Mouse (Mus musculus) right cerebral cortex, postnatal 4 days (tissue): ENCODE results near the gene Kif26b.

Source experiments
- DNase-seq: peaks from one replicate; pipeline ENCODE4 v3.0.0-alpha.2; 2022

Kif26b gene

DNA sequence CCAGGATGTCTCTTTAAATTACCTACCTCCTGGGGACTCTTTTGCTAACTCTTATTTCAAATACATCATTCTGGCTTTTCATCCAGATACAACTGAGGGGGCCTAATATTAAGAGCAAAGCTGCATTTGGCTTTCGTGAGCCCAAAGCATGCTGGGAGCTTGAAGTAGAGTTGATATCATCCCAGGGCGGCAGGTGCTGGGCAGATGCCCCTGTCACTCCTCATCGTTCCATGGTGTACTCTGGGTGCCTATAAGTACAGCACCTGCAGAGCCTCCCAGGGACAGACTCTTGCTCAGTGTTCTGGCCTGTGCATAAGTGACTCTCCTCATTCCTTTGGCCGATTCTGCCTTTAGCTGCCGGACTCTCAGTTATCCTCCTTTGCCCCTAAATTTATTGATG is 13.5 kb downstream of the Kif26b start:
- no peak for DNase-seq

GRCm38 (mm10) chr1:178542990-178543944 is 14.3 kb downstream of the Kif26b start:
- no peak for DNase-seq

DNA sequence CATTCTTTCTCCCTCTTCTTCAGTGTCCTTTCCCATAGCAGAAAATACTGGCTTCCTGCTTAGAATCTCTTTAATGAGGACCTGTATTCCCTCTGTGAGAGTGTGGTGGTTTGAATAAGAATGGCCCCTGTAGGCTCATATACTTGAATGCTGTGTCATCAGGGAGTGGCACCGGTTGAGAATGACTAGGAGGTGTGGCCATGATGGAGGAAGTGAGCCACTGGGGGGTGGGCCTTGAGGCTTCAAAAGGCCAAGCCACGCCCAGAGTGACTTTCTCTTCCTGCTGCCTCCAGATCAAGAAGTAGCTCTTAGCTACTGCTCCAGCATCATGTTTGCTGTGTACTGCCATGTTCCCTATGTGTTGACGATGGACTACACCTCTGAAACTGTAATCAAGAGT is 15.7 kb downstream of the Kif26b start:
- DNase-seq: no peak

DNA sequence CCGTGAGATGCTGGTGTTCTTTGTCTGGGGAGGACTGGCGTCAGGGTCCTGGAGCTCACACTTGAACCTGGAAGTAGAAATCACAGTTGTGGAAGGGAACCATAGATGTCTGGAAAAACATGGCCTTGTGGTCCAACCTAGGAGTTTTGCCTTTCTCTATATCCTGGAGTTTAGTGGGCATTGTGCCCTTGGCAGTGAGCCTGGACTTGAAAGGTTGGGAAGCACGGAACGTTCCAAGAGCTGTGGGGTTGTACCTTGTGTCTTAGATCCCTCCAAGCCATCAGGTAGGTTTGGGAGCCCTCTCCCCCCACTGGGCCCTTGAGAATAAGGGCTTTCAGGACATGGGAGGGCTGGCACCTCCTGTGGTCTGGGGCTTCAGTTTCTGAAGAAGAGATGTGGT is 20.7 kb downstream of the Kif26b start:
- no peak for DNase-seq

DNA sequence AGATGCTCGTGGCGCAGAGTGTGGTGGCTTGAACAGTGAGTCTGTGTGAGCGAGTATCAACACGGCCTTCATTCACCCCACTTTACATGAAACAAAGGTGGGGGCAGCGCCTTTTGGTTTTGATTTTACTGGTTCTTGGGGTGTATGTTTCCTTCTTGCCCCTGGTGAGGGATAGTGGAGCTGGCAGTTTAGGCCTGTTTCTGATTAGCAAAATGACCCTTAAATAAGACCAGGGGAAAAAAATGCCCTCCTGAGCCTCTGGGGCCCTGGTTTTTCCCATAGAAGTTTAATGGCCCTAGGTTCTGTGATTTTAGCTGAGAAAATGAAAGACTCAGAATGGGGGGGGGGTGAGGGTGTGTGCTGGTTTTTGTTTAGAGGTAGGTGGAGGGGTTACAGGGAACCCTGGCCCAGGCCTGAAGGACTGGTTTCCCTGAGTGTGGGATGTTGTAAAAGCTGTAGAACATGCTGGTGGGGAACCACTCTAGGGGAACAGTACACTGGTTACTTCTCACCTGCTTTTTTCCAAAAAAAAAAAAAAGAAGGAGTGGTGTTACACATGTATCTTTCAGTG is 21.6 kb downstream of the Kif26b start:
- DNase-seq: no peak

- DNase-seq: no peak
Measured at GRCm38 (mm10) chr1:178552278-178552897, 23.5 kb downstream of the Kif26b start.

GRCm38 (mm10) chr1:178552898-178553284 is 24.0 kb downstream of the Kif26b start:
- DNase-seq: no peak

GRCm38 (mm10) chr1:178556226-178556625 is 27.3 kb downstream of the Kif26b start:
- no peak for DNase-seq

DNA sequence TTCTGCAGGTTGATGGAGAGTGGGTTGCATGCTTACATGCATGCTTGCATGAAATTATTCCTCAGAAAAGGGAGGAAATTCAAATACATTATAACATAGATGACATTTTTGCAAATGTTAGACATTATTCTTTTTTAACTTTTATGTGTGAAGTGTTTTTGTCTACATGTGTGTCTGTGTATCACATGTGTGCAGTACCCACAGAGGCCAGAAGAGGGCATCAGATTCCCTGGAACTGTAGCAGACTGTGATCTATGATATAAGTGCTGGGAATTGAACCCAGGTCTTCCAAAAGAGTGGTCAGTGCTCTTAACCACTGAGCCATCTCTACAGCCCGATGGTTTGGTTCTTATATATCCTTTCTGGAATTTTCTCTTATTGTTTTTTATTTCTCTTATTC is 31.1 kb downstream of the Kif26b start:
- no peak for DNase-seq

- DNase-seq: no peak
Measured at GRCm38 (mm10) chr1:178563834-178564233, 34.9 kb downstream of the Kif26b start.

DNA sequence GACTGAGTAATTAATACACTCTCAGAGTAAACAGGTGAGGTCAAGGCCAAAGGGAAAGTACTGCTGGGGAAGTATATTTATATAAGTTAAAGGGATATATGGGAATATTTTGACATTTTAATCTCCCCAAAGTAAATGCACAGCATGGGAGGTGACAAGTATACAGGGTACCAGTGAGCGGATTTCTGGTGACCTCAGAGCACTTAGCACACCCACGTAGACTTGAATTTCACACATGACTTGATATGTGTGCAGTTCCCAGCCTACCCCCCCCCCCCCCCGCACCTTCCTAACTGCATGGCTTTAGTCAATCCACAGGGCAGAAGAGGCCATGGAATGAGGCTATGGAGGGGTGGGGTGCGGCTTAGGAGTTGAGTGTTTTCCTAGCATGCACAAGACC is 35.9 kb downstream of the Kif26b start:
- DNase-seq: no peak

DNA sequence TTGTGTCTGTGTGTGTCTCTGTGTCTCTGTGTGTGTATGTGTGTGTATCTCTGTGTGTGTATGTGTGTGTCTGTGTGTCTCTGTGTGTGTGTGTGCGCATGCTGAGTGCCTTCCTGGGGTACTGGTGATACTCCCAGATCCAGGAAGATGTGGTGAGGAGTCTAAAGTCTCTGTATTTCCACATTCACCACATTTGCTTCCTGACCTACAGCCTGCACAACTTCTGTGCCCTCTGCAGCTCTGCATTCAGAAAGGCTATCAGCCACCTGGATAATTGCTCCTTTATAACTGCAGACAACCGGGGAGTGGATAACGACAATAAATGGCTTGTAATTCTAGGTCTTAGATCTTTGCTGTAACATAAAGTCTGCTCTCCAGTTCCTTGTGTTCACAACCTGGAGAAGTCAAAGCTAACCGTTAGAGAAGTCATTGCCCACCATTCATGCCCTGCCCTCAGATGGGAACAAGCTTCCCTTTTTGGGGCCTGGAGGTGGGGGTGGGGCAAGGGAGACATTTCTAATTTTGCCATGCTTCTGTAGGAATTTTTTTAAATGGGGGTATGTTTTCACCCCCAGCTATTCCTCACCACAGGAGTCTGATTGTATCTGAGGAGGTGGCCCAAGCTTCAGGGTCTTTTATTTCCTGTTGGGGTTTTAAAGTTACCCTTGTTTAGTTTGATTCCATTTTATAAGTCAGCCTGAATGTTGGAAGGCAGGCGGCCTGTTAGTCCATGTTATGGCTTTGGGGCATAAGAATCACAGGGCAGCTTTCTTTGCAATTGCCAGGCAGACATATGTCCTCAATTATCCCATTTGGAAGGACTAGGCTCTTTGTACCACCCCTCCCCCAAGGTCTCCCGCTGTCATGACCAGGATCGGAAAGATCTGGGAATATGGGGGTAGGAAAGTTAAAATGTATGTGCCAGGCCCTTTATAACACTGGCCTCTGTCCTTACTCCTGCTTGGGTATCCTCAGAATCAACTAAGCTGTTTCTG is 39.9 kb downstream of the Kif26b start:
- DNase-seq: no peak

GRCm38 (mm10) chr1:178571009-178571408 is 42.1 kb downstream of the Kif26b start:
- no peak for DNase-seq

GRCm38 (mm10) chr1:178571885-178572444 is 43.0 kb downstream of the Kif26b start:
- no peak for DNase-seq

DNA sequence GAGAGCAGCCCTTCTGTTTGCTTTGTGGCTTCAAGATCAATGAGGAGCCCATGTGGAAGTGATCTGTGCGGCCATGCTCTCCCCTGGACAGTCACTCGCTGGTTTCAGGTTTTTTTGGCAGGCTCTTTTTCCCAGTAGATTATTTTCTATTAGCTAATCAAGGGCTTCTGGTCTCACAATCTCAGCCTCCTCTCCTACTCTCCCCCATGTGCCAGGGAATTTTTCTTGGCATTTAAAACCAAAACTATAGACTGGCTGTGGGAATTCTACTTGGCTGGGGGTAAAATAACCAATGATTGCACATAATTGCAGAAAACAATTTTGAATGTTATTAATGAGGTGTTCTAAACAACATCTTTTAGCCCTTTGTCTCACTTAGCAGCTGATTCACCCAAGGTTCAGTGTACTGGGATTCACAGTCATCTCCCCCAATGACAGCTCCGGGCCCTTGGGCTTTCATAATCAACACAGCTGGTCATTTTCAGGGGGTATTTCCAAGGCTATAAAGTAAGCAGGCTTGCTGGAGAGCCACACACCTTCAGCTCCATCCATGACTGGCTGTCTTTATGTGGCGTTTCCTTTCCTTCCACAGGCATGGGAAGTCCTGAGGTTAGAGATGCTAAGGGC is 44.6 kb downstream of the Kif26b start:
- no peak for DNase-seq

GRCm38 (mm10) chr1:178575706-178576105 is 46.8 kb downstream of the Kif26b start:
- no peak for DNase-seq

DNA sequence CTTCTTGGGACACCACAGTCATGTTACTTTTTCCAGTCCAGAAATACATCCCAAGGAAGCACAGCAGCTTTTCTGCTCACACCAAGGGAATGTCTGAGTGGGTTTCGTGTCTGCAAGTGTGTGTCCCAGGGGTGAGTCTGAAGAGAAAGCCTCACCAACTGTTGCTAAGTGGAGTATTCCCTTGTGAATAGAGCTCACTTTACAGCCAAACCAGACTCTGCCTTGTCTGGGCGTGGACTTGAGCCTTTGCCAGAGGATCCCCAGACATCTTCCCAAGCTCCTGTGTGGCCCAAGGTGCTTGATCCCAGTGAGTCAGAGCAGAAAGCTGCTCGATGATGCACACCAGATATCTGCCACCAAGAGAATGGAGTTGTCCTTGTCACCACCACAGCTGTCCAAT is 48.0 kb downstream of the Kif26b start:
- DNase-seq: no peak

DNA sequence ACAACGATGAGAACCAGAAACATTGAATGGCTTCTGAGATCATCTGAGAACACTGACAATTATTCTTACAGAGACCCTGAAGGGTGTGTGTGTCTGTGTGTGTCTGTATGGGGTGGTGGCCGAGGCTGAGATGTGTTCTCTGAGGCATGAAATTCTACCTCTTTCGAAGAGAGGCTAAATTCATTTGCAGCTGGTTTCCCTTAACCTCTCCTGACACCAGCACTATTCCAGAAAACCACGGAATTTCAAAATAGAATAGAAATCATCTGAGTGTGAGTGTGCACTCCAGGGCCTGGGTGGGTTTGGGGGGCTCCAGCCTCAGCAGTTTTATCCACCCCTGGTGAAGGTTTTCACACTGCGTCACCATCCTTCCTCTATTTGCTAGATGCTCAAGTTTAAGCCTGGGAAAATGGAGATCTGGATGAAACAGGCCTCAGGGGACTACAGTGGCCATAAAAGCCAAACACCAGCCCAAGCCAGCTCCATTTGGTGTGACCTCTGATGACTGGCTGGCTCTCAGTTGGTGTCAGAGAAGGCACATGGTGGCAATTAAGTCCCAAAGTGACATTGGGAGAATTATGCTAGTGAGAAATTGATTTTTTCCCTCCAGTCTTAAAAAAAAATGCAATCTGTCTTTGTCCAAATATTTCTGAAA is 56.6 kb downstream of the Kif26b start:
- DNase-seq: no peak

DNA sequence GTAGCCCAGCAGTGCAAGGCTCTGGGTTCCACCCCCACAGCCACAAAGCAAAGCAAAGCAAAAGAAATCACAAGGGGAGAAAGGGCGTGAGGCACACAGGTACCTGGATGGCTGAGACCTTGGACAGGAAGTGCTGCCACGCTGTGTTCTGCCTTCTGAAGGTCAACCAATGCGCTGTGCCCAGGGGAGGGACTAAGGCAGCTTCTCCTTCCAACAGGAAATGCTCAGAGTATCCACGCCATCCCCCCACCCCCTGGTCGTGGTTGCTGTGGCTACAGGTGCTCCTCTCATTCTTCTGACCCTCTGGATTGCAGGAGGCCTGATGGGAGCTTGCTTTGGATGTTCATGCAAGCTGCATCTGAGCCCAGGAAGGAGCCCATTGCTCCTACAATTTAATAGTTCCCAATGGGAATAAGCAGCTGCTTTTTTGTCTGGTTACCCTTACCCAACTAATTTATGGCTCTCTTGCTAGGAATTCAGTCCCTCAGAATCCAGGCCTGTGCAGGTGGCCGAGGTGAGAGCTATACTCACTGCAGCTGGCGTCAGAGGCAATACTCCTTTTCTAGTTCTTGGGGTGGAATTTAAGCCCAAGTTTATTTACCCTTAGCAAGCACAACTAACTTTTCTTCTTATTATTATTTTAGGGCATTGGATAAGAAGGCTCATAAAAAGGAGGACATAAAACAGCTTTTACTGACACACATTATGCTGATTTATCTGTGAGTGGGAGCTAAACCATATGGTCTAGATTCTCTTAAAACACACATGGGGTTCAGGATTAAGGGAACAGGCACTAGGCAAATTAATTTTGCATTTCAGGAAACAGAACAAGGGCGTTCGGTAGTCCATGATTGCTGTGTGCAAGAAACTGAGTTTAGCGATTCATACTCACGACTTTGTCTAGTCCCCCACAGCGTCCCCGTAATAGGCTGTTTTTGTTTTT is 61.6 kb downstream of the Kif26b start:
- DNase-seq: no peak

- DNase-seq: no peak
Measured at GRCm38 (mm10) chr1:178597113-178597512, 68.2 kb downstream of the Kif26b start.
